Mouse (Mus musculus): ENCODE results near the gene Zfp239.
A peak's percentile ranks its signal among the peaks of the same experiment; 100 is the strongest.

Zfp239 gene

DNA sequence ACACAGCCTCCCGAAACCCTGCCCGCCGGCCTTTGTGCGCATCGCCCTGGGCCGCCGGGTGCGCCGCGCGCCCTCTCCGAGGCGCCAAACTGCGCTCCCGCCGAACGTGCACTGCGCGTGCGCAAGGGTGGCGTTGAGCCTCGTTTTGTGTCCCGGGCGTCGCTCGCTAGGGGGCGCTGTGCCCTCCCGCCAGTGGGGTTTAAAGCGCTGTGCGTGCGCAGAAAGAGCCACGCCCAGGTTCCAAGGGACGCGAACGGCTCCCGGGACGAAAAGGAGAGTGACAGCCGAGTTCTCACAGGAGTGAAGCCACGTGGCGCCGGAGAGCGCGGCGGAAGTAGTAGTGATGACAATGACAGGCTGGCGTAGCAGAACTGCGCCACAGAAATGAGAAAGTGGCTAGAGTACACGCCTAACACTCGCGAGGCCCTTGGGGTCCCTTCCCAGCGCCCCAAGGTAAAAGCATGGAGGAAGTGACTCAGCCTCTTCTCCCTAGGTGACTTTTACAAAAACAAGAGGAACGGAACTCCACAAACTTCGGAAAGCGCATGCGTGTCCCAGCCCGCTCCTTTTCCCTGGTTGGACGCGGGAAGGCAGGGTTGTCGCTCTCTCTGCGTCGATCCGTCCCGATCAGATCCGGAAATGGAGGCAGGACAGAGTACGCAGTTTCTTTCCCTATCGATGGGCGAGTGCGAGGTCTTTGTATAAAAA lies 17.7 kb downstream of the Zfp239 start:
- DNase-seq (ENCODE audit: low spot score in 2 of 2) = peak; percentile 97 to 100

DNA sequence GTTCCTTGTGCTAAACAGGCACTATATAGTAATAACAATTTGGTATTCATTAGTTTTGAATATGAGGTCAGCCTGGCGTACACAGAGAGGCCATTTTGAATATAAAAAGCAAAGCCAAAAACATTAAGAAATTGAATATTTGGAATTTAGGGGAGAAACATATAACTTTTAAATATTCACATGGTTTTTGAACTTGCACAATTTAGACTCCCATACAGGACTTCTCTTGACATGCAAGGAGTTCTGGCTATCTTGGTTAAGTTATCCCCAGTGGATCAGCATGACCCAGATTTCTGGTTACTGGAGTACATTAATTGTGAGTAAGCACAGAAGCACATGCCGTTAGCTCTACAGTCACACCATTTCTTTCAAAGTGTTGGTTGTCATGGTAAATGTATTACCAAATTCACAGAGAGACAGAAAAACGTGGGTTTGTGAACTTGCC lies 18.5 kb downstream of the Zfp239 start:
- no peak for DNase-seq (ENCODE audit: low spot score in 2 of 2)

DNA sequence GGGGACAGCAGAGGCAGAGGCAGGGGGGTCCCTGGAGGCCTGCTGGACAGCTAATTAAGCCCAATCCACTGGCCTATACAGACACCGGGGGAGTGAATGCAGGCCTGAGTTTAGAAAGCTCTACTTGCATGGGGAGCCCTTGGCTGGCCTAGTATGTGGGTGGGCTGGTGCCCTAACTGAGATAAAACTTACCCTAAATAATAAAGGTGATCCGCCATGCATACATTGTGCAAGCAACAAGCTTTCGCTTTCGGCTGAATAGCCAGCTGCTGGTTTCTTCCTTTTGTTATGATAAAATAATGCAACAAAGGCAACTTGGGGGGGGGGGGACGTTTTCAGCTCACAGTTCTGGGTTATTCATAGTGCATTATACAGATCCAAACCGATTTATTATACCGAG lies 19.3 kb downstream of the Zfp239 start:
- DNase-seq (ENCODE audit: low spot score in 2 of 2) = no peak

DNA sequence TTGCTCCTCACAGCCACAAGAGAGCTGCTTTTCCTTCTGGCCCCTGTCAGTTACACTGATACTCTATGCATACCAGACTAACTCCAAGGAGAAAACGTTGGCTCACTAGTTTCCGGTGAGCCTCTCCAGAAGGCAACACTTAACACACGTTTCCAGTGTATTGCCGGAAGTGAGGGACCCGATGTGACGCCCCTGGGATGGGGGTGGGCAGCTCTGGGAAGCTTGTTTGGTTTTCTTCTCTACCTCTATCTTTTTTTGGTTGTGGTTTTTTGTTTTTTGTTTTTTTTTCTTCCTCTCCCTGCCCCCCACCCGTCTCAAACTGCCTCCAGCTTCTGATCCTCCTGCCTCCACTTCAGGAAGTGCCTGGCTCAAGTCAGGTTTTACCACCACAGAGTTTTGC lies 20.1 kb downstream of the Zfp239 start:
- DNase-seq (ENCODE audit: low spot score in 2 of 2) = no peak

DNA sequence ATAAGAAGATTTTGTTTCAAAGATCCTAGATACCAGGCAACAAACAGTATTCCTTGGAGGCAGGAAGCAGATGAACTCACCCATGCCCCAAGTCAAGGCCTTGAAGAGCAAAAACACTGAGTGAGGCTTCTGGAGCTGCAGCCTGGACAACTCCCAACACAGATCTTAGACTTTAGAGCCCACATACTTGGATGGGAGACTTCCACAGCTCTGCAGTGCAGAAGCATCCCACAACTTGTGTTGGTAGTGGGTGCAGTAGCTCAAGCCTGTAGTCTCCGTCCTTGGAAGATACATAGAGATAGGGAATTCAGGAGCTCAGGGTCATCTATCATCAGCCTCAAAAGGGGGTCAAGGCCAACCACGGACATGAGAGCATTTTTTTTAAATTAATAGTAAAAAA lies 24.0 kb downstream of the Zfp239 start:
- no peak for DNase-seq (ENCODE audit: low spot score in 2 of 2)

DNA sequence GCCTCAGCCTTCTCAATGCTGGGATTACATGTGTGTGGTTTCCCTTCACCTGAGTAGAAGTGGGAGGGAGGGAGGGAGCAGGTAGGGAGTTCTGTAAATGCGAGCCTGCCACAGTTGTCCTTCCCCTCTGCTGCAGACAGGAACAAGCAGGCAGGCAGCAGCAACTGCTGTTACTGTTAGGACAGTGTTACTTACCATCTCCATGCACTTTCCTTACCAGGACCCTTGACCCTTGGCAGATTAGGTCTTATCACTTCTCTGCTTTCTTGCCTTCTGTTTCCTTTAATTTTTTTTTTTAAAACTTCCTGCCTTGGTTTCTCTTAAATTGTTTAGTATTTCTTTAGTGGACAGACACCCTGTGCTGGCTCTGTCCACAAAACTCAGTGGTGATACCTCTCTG lies 26.1 kb downstream of the Zfp239 start:
- no peak for DNase-seq (ENCODE audit: low spot score in 2 of 2)

DNA sequence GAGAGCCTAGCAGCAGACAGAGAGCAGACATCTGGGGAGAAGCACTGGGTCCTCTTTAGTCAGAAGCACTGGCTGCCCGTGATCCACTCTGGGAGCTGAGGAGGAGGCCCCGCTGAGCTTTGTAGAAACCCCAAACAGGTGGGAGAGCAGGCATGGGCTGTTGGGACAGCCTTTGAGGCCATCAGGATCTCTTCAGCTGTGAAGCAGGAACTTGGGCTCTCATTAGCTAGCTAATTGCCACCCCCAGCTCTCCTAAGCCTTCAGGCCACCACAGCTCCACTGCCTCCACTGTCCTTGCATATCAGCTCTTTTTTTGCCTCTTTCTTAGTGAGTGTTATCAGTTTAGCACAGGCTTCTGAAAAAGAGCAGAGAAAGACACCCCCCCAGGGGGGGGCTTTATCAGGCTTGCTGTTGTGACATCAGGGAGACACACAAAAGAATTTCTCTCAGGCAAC lies 26.8 kb downstream of the Zfp239 start:
- DNase-seq (ENCODE audit: low spot score in 2 of 2) = no peak

DNA sequence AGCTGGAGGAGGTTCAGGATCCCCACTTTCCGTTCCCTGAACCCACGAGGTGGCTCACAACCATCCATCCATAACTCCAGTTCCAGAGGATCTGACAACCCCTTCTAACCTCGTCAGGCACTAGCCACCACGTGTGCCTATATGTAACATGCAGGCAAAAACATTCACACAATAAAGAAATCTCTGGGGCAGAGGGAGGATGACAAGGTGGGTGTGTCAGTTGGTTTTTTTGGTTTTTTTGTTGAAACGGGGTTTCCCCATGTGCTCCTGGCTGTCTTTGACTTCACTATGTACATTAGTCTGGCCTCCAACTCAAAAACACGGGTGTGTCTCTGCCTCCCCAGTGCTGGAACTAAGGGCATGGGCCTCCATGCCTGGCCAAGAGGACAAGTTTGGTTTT lies 28.4 kb downstream of the Zfp239 start:
- no peak for DNase-seq (ENCODE audit: low spot score in 2 of 2)

DNA sequence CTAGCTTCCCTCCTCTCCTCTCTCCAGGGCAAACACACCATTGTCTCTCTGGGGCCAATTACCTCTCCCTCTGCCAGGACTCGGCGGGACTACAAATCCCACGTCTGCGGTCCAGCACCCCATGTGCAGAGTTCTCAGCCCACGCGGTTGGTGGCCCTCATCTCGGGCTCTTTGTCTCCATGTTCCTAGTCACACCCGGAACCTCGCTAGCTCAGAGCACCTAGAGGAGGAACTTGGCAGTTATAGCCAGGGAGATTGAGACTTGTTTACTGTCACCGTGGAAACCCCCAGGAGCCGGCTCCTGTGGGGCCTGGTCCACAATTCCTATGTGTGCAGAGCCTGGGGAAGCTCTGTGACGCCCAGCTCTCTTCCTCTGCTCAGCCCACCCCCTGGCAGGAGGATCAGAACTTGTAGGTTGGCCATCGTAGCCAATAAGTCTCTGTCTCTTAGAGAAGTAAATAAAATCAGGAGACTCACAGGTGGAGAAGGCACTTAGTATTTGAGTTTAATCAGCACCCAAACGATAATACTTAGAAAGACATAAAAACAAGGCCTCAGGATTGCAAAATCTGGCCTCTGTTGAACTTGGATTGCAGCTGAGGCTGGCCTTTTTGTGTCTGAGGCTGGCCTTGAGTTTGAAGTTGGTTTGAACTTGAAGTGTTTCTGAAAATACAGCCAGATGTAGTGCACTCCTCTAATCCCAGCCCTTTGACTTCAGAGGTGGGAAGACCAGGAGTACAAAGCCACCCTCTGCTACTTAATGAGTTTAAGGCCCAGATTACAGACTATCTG lies 29.7 kb downstream of the Zfp239 start:
- no peak for DNase-seq (ENCODE audit: low spot score in 2 of 2)

DNA sequence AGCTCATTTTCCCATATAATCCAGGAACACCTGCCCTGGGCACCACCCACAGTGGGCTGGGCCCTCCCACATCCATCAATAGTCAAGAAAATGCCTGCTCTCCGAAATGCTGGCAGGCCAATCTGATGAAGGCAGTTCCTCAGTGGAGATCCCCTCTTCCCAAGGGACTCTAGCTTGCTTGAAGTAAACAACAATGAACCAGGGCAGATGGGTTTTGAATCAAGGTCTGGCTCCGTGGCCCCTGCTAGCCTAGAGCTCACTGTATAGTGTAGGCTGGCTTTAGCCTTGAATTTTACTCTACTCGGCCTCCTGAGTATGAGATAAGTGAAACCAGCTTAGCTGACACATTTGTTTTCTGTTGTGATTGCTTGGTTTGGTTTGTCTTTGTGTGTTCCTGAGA lies 30.5 kb downstream of the Zfp239 start:
- no peak for DNase-seq (ENCODE audit: low spot score in 2 of 2)

DNA sequence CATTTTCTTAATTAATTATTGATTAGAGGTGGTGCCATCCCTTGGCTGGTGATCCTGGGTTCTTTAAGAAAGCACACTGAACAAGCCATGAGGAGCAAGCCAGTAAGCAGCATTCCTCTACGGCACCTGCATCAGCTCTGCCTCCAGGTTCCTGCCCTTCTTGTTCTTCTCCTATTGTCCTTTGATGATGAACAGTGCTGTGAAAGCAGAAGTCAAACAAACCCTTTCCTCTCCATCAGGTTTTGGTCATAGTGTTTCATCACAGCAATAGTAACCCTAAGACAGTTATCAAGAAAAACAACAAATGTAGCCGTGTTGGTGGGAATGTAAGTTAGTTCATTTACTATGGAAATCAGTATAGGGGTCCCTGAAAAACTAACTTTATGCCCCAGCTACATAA lies 31.5 kb downstream of the Zfp239 start:
- no peak for DNase-seq (ENCODE audit: low spot score in 2 of 2)

DNA sequence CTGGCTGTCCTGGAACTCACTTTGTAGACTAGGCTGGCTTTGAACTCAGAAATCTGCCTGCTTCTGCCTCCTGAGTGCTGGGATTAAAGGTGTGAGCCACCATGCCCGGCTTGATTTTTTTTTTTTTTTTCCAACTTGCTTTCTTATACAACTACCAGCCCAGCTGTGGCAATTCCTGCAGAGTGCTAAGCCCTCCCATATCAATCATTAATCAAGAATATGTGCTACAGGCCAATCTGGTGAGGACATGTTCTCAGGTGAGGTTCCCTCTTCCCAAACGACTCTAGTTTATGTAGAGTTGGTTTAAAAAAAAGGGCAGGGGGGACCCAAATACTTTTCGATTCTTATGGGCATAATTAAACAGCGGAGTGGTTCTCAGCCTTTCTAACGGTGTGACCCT lies 35.9 kb downstream of the Zfp239 start:
- DNase-seq (ENCODE audit: low spot score in 2 of 2) = no peak

DNA sequence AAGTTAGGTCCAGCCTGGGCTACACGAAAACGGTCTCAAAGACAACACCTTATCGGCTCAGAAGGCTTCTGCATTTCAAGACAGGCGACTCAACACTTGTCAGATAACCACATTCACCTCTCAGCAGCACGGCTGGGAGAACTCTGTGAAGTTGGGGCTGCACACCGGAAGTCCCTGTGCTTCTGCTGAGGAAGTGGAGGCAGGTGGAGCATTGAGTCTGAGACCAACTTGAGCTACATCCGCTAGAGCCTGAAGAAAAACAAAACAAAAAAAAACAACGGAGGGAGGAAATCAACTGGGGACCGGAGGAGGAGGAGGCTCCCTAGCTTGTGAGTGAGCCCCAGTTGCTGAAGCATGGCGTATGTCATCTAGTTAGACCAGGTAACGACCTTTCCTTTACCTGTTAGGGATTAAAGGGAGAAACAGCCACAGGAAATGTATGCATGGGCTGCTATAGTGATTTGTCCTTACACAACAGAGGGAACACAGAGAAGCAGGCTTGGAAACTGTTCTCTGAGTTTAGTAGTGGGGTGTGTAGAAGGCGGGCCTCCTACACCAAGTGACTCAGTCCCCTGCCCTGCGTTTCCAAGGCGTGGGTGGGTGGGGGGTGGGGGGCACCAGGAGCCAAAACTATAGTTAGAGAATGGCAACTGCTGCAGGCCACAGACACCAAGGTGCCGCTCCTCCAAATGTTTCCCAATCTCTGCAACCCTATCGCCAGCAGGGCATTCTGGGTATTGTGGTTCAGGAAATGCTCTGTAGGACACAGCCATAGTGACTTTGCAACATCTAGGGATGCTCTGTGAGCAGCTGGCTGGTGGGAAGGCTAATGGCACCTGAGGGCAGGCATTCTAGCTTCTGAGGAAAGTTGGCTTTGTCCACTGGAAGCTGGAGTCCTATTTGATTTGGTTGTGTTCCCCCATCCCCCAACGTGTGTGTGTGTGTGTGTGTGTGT lies 38.5 kb downstream of the Zfp239 start, which contains the start of gene Hnrnpf:
TSS of gene Hnrnpf (plus strand) at position 199 of the 955 bp plus-strand sequence.
- peak; percentile 77 to 82 for DNase-seq (ENCODE audit: low spot score in 2 of 2)

DNA sequence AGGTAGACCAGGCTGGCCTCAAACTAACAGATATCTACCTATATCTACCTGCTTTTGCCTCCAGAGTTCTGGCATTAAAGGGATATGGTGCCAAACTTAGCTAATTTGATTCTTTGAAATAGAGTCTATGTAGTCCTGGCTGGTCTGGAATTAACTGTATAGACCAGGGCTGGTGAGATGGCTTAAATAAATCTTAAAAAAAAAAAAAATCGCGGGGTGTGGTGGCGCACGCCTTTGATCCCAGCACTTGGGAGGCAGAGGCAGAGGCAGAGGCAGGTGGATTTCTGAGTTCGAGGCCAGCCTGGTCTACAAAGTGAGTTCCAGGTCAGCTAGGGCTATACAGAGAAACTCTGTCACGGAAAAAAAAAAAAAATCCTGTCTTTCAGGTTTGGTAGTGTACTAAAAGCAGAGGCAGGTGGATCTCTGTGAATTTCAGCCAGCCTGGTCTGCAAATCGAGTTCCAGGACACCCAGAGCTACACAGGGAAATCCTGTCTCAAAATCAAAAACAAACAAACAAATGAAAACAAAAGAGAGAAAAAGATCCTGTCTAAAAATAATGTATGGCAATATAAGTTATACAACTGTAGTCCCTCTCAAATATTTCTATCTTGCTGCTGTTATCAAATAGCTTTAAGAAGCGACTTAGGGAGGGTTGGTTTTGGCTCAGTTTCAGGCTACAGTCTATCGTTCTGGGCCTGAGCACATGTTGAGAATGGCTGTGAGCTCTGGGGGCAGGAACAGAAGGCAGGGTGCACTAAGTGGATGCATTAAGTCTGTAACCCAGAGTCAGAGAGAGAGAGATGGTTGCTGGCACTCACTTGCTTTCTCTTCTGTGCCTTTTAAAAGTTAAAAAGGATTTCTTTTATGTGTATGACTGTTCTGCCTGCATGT lies 39.9 kb downstream of the Zfp239 start:
- DNase-seq (ENCODE audit: low spot score in 2 of 2) = no peak

DNA sequence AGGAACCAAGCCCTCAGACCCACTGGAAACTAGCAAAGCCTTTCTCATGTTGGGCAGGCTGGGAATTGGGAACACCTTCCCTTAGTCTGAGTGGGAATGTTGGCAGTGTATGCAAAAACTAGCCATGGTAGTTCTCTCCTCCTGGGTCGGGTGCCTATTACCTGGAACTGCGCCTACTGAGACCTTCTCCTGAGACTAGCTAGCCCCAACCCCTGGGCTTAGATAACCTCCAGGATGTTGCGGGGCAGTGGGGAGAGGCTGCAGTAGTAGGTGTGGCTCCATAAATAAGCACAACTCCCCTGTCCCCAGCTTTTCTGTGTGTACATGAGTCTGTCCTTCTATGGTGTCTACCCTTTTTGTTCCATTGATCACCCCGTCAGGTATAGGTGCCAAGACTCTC lies 40.7 kb downstream of the Zfp239 start:
- DNase-seq (ENCODE audit: low spot score in 2 of 2) = no peak

DNA sequence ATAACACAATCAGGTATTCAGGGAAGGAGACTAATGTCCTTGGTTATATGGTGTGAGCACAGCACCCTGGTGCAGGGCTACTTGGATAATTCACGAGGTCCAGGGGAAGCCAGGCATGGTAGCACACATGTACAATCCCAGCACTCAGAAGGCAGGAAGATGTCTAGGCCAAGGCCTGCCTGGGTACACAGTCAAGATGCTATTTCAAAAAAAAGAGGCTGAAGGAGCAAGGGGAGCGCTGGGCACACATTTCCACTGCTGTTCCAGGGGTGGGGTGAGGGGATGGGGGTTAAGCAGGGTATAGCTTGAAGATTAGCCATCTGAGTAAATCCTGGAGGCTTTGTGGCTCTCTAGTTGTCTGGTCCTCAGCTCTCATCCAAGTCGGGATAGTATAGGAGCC lies 41.9 kb downstream of the Zfp239 start:
- no peak for DNase-seq (ENCODE audit: low spot score in 2 of 2)

DNA sequence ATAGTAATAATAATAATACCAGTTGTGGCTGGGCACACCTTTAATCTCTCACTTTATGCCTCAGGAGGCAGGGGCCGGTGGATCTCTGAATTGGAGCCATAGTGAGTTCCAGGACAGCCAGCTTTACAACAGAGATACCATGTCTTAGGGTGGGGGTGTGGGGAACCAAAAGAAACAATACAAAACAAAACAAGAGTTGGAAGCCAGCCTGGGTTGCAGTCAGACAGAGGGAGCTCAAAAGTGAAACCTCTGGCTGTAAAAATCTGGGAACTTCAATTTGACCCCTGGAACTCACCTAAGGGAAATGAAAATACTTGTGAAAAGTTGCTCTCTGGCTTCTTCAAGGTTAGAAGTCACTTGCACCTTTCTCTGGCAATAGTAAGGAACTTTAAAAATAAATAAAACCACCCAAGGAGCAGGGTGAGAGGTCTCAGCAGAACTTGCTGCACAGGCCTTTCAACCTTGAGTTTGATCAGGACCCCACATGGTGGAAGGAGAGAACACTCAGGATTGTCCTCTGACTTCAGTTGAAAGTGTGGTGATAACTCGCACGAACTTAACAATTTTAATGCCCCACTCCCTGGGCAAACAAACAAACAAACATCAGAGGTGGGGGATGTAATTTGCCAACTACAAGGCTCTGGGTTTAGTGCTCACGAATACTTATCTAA lies 43.5 kb downstream of the Zfp239 start:
- no peak for DNase-seq (ENCODE audit: low spot score in 2 of 2)

DNA sequence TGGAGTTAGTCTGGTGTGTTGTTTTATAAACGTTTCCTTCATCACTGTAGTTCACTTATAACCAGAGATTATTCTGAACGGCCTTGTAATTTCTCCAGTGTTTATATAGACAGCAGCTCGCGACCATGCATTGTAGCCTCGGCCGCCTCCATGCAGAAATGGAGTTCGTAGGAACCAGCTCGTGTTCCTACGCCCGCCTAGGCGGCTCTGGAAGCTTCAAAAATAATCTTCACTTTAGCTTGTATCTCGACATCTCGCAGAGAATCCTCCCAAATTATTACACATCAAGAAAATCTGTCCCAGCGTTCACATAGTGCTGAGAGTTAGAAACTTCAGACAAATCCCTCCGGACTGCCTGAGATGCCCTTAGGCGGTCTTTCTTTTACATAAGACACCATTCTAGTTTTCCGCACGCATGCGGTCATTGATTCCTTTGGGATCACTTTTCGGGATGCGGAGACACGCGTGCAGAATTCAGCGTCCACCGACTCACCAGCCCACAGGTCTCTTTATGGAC lies 44.2 kb downstream of the Zfp239 start:
- no peak for DNase-seq (ENCODE audit: low spot score in 2 of 2)

DNA sequence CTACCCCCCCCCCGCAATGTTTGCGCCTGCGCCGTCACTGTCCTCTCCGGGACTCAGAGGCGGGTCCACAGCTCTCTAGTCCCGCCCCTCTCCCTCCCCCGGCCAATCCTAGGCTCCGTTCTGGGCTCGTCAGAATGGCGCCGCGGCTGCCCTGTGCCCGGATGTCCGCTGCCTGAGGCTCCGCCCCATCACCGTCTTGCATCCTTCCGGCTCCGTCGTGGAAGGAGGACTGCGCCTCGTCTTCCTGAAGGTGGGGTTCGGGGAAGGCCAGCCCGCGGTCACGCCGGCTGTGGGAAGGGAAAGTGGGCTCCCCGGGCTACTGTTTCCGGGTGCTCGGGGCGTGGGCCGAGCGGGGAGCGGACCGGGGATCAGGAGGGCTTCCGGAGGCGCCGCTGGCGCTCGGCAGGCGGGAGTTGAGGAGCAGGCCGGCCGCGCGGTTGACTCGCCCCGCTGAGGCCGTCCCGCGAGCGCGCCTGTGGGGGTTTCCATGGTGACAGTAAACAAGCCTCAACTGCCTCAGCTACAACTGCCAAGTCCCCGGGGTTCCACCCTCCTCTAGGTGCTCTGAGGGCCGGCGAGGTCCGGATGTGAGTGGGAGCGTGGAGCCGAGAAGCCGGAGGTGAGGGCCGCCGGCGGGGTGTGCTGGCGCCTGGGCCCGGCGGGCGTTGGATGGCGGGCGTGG lies 44.8 kb downstream of the Zfp239 start:
- DNase-seq (ENCODE audit: low spot score in 2 of 2) = peak; percentile 96 to 97
